Mouse (Mus musculus) stomach, embryonic 15.5 days (tissue): ENCODE results near the gene Fkbp1b. TPM values are rescaled to one million over a fixed set of nuclear protein-coding genes. Genes with fewer than 3 reads are reported as not detected.

Experiments used
- ATAC-seq: fragments of 200-750 bp; cut with Nextera tagmentation; 2 replicates; pipeline ENCODE4 v1.8.0; 2017; ENCODE audit warnings: low read depth, moderate number of reproducible peaks, moderate TSS enrichment; ENCODE audit not compliant: insufficient read depth, low FRiP score
- H3K27ac ChIP-seq: fragments of 300-500 bp; sonication (generic); 2 replicates; pipeline ENCODE4 v1.5.1; 2015; ENCODE audit warnings: mild to moderate bottlenecking, inconsistent platforms
- H3K27me3 ChIP-seq: fragments of 300-500 bp; sonication (generic); replicated peaks from 2 replicates; pipeline ENCODE4 v1.6.1; 2015; ENCODE audit warnings: inconsistent platforms
- H3K36me3 ChIP-seq: fragments of 300-500 bp; sonication (generic); 2 replicates; pipeline ENCODE4 v1.6.1; 2015; ENCODE audit warnings: inconsistent platforms
- H3K4me1 ChIP-seq: fragments of 300-500 bp; sonication (generic); 2 replicates; pipeline ENCODE4 v1.6.1; 2015; ENCODE audit warnings: inconsistent platforms
- H3K4me2 ChIP-seq: fragments of 300-500 bp; sonication (generic); 2 replicates; pipeline ENCODE4 v1.6.1; 2015; ENCODE audit warnings: mild to moderate bottlenecking, inconsistent platforms
- H3K4me3 ChIP-seq: fragments of 300-500 bp; sonication (generic); replicated peaks from 2 replicates; pipeline ENCODE4 v1.5.1; 2015; ENCODE audit warnings: inconsistent platforms
- H3K9ac ChIP-seq: fragments of 300-500 bp; sonication (generic); 2 replicates; pipeline ENCODE4 v1.6.1; 2015; ENCODE audit warnings: inconsistent platforms
- H3K9me3 ChIP-seq: fragments of 300-500 bp; sonication (generic); 2 replicates; pipeline ENCODE4 v1.6.1; 2016; ENCODE audit warnings: inconsistent platforms
- WGBS: fragments of 180-500 bp; shearing (Covaris S2); methylation state at CpG from one replicate; pipeline ENCODE4 v1.1.7; 2015; 5-methylcytosine and 5-hydroxymethylcytosine counted together
- polyA plus RNA-seq: library from polyadenylated mRNA; unstranded; fragments of >200 nt; fragmentation: Nextera tagmentation; extraction: Ambion mirVana; gene quantifications from 2 replicates; pipeline ENCODE4 v1.2.1, GENCODE M21; 2015

Gene Fkbp1b
- polyA plus RNA-seq, 1 experiment from 2014 or later = 12.5 TPM

GRCm38 (mm10) chr12:4872983-4873477 is 31.6 kb upstream of the Fkbp1b start:
- H3K4me1 ChIP-seq = peaks cover 12% of the 10 kb centered on the region
- no peak overlapping the region for H3K4me2 ChIP-seq
- ATAC-seq = peak; percentile 74; the same call in 1 of the 2 replicates
- H3K27ac ChIP-seq = no peak overlapping the region
- no peaks in the 10 kb centered on the region for H3K36me3 ChIP-seq
- no peaks in the 10 kb centered on the region for H3K27me3 ChIP-seq
- WGBS = 63% methylated on average over 5 of the region's 5 CpGs
- H3K4me3 ChIP-seq = 0 out of 2 replicates have a peak overlapping the region, but pooled peaks have one; percentile 38
- no peaks in the 10 kb centered on the region for H3K9me3 ChIP-seq
- no peak overlapping the region for H3K9ac ChIP-seq

GRCm38 (mm10) chr12:4872273-4872672 is 30.9 kb upstream of the Fkbp1b start:
- Histone ChIP-seq H3K4me3 (no peak overlapping the region), H3K27ac (no peak overlapping the region), H3K27me3 (no peaks in the 10 kb centered on the region), H3K4me1 (peaks cover 12% of the 10 kb centered on the region), H3K9ac (no peak overlapping the region), H3K36me3 (no peaks in the 10 kb centered on the region), H3K4me2 (no peak overlapping the region), H3K9me3 (no peaks in the 10 kb centered on the region)
- 62% methylated on average over 4 of the region's 4 CpGs for WGBS
- ATAC-seq = no peak

GRCm38 (mm10) chr12:4871260-4871659 is 29.9 kb upstream of the Fkbp1b start:
- no peak for ATAC-seq
- no peak overlapping the region for H3K4me2 ChIP-seq
- H3K4me3 ChIP-seq = no peak overlapping the region
- no peak overlapping the region for H3K27ac ChIP-seq
- no peaks in the 10 kb centered on the region for H3K9me3 ChIP-seq
- H3K27me3 ChIP-seq = no peaks in the 10 kb centered on the region
- H3K36me3 ChIP-seq = no peaks in the 10 kb centered on the region
- WGBS = 89% methylated on average over 5 of the region's 5 CpGs
- H3K4me1 ChIP-seq = peaks cover 12% of the 10 kb centered on the region
- no peak overlapping the region for H3K9ac ChIP-seq

- Histone ChIP-seq H3K9ac (no peak overlapping the region), H3K4me2 (no peak overlapping the region), H3K9me3 (no peaks in the 10 kb centered on the region), H3K27ac (no peak overlapping the region), H3K27me3 (no peaks in the 10 kb centered on the region), H3K36me3 (no peaks in the 10 kb centered on the region), H3K4me1 (peaks cover 4% of the 10 kb centered on the region; the same call in 1 of the 2 replicates), H3K4me3 (no peak overlapping the region)
- WGBS = 82% methylated on average over 8 of the region's 8 CpGs
- ATAC-seq = no peak
Measured at GRCm38 (mm10) chr12:4868924-4869323, 27.5 kb upstream of the Fkbp1b start.

DNA sequence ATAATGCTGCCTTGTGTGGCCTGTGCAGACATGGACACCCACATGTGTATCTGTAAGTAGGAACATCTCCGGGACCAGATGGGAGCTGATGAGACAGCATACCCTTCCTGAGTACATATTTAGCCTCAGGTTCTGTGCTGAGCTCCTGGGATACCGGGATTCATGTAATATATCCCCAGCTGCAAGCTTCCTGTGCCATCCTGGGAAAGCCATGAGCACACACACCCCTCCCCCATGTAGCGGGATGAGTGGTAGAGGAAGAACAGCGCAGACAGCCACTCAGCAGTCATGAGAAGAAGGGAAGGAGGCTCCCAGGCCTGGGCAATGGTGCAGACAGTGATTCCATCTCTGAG is 22.9 kb upstream of the Fkbp1b start:
- Histone ChIP-seq H3K9ac (no peak overlapping the region), H3K9me3 (no peaks in the 10 kb centered on the region), H3K27ac (no peak overlapping the region), H3K4me2 (no peak overlapping the region), H3K27me3 (no peaks in the 10 kb centered on the region), H3K4me3 (no peak overlapping the region), H3K36me3 (no peaks in the 10 kb centered on the region), H3K4me1 (no peaks in the 10 kb centered on the region)
- 64% methylated on average over 4 of the region's 4 CpGs for WGBS
- ATAC-seq = no peak

DNA sequence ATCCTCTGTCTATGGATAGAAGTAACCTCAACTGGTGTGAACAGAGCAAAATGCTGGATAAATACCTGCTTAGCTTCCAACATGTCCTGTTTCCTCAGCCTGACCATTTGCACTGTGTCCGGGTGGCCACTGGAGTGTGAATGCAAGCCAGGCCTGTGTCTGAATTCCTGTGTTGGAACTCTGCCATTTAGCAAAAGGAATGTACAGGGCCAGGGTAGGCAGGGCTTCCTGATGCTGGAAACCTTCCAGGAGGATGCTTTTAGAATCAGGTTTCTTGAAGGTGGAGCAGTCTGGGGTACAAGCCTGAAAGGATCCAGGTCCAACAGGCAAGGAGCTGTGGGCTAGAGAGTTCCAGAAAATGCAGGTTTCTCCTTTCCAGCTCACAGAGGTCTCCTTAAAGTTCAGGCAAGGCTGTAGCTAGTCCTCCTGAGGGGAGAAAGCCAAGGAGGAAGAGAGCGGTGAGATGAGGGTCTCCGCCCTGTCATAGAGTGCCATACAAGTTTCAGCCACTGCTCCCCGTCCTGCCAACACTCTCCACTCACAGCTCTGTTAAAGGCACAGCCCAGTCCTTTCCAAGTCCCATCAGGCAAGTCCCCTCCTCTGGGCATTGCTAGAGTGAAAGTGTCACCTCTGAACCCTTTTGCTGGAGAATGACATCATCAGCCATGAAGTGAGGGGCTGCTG is 22.4 kb upstream of the Fkbp1b start:
- no peak overlapping the region for H3K9ac ChIP-seq
- H3K4me3 ChIP-seq = no peak overlapping the region
- peak; percentile 49; the same call in 1 of the 2 replicates for ATAC-seq
- H3K36me3 ChIP-seq = no peaks in the 10 kb centered on the region
- no peaks in the 10 kb centered on the region for H3K9me3 ChIP-seq
- no peaks in the 10 kb centered on the region for H3K4me1 ChIP-seq
- H3K4me2 ChIP-seq = no peak overlapping the region
- no peak overlapping the region for H3K27ac ChIP-seq
- 58% methylated on average over 4 of the region's 4 CpGs for WGBS
- no peaks in the 10 kb centered on the region for H3K27me3 ChIP-seq

DNA sequence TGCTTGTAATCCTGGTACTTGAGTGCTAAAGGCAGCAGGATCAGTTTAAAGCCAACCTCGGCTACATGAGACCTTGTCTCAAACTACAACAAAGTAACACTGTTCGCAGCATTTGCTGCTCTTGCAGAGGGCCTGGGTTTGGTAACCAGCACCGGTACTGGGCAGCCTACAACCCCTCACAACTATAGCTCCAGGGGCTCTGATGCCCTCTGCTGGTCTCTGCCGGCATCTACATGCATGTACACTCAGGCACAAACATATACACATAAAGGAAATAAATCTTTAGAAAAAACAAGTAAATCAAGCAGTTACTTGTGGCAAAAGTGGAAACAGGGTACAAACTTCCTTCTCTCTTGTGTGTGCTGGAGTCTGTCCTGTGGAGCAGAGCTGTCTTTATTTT is 21.3 kb upstream of the Fkbp1b start:
- Histone ChIP-seq H3K4me1 (no peaks in the 10 kb centered on the region), H3K27me3 (no peaks in the 10 kb centered on the region), H3K27ac (no peak overlapping the region), H3K9me3 (no peaks in the 10 kb centered on the region), H3K36me3 (no peaks in the 10 kb centered on the region), H3K4me2 (no peak overlapping the region), H3K9ac (no peak overlapping the region), H3K4me3 (no peak overlapping the region)
- 92% methylated on average over 4 of the region's 4 CpGs for WGBS
- no peak for ATAC-seq

DNA sequence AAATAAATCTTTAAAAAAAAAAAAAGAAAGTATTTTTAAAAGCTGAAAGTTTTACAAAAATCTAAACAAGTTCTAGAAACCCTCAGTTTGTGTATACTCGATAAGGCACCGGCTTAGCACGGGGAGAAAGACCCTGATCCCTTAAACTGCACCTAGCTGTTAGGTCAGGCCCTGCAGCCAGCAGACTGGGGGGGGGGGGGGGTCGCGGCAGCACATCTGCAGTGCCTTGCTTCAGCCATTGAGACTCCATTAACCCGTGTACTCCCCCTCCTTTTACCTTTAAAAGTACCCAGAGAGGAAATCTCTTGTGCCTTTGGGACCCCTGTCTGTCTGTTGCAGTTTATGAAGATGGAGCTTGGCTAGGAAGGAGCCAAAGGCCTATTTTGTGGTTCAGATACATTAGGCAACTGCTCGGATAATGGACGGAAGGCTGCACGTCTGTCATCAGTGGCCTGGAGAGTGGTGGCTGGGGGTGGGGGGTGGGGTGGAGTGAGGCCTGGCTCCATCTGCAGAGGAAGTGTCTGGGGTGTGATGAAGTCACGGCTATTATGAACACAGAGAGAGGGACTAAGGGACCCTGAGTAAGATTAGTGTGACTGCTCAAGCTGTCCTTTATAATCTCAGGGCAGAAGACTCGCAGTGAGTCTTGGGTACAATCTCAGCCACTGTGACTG is 18.0 kb upstream of the Fkbp1b start:
- WGBS = 47% methylated on average over 11 of the region's 11 CpGs
- Histone ChIP-seq H3K36me3 (0 out of 2 replicates have a peak, but pooled peaks cover 3% of the 10 kb centered on the region), H3K4me1 (no peaks in the 10 kb centered on the region), H3K27ac (no peak overlapping the region), H3K4me3 (no peak overlapping the region), H3K27me3 (no peaks in the 10 kb centered on the region), H3K9ac (no peak overlapping the region), H3K4me2 (no peak overlapping the region), H3K9me3 (no peaks in the 10 kb centered on the region)
- ATAC-seq = no peak

GRCm38 (mm10) chr12:4856834-4857233 is 15.4 kb upstream of the Fkbp1b start:
- WGBS = 92% methylated on average over 2 of the region's 2 CpGs
- H3K9ac ChIP-seq = no peak overlapping the region
- no peaks in the 10 kb centered on the region for H3K9me3 ChIP-seq
- H3K27me3 ChIP-seq = no peaks in the 10 kb centered on the region
- H3K36me3 ChIP-seq = 0 out of 2 replicates have a peak, but pooled peaks cover 5% of the 10 kb centered on the region
- H3K4me1 ChIP-seq = no peaks in the 10 kb centered on the region
- H3K4me2 ChIP-seq = no peak overlapping the region
- H3K4me3 ChIP-seq = no peak overlapping the region
- no peak for ATAC-seq
- H3K27ac ChIP-seq = no peak overlapping the region

DNA sequence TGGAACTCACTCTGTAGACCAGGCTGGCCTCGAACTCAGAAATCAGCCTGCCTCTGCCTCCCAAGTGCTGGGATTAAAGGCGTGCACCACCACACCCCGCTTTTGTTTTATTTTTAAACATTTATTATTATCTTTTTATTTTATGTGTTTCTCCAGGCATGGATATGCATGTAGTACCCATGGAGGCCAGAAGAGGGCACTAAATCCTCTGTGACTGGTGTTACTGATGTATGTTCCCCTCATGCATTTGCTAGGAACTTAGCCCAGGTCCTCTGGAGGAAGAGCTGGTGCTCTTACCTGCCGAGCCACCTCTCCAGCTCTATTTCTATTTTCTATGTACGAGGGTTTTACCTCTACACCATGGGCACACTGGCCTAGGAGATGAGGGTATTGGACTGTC is 14.8 kb upstream of the Fkbp1b start:
- H3K27ac ChIP-seq = no peak overlapping the region
- no peak overlapping the region for H3K4me3 ChIP-seq
- no peaks in the 10 kb centered on the region for H3K27me3 ChIP-seq
- 0 out of 2 replicates have a peak, but pooled peaks cover 5% of the 10 kb centered on the region for H3K36me3 ChIP-seq
- no peaks in the 10 kb centered on the region for H3K9me3 ChIP-seq
- H3K4me1 ChIP-seq = no peaks in the 10 kb centered on the region
- no peak overlapping the region for H3K4me2 ChIP-seq
- WGBS = 94% methylated on average over 5 of the region's 5 CpGs
- no peak for ATAC-seq
- H3K9ac ChIP-seq = no peak overlapping the region

- Histone ChIP-seq H3K27me3 (no peaks in the 10 kb centered on the region), H3K4me3 (peak overlapping the region; percentile 73), H3K4me2 (peak overlapping the region; percentile 54), H3K27ac (0 out of 2 replicates have a peak overlapping the region, but pooled peaks have one; percentile 67), H3K9ac (peak overlapping the region; percentile 39; the same call in 1 of the 2 replicates), H3K36me3 (no peaks in the 10 kb centered on the region), H3K4me1 (peaks cover 5% of the 10 kb centered on the region), H3K9me3 (no peaks in the 10 kb centered on the region)
- peak; percentile 56; the same call in 1 of the 2 replicates for ATAC-seq
- WGBS = 0% methylated on average over 12 of the region's 12 CpGs
Measured at GRCm38 (mm10) chr12:4843741-4844140, 2.4 kb upstream of the Fkbp1b start.

GRCm38 (mm10) chr12:4842890-4843597 is 1.7 kb upstream of the Fkbp1b start, which contains the start of gene Wdcp:
Gene Wdcp (plus strand): TSS chr12:4843303.
- Histone ChIP-seq H3K4me2 (peak within 1 kb of the TSS; percentile 97), H3K27ac (peak within 1 kb of the TSS; percentile 67; the same call in 1 of the 2 replicates), H3K4me1 (peaks cover 5% of the 10 kb centered on the region), H3K36me3 (no peaks in the 10 kb centered on the region), H3K27me3 (no peaks in the 10 kb centered on the region), H3K9me3 (no peaks in the 10 kb centered on the region), H3K4me3 (peak within 1 kb of the TSS; percentile 73), H3K9ac (peak within 1 kb of the TSS; percentile 39; the same call in 1 of the 2 replicates)
- ATAC-seq = peak; percentile 91
- WGBS = under 1% methylated on average over 30 of the region's 30 CpGs
